Mouse (Mus musculus): Measurements from ENCODE around the gene Lmntd2. TPM values are rescaled to one million over a fixed set of nuclear protein-coding genes. Genes with fewer than 3 reads are reported as not detected.
"Not testable (repeated sequence)": the region's sequence is repeated elsewhere in the genome, so short reads cannot be mapped to it uniquely, and the experiment has no call there.

Gene Lmntd2
- 3.3 and 3.7 TPM in 2 replicates for polyA plus RNA-seq (2016; fragmentation: Nextera tagmentation; extraction: Ambion mirVana)

DNA sequence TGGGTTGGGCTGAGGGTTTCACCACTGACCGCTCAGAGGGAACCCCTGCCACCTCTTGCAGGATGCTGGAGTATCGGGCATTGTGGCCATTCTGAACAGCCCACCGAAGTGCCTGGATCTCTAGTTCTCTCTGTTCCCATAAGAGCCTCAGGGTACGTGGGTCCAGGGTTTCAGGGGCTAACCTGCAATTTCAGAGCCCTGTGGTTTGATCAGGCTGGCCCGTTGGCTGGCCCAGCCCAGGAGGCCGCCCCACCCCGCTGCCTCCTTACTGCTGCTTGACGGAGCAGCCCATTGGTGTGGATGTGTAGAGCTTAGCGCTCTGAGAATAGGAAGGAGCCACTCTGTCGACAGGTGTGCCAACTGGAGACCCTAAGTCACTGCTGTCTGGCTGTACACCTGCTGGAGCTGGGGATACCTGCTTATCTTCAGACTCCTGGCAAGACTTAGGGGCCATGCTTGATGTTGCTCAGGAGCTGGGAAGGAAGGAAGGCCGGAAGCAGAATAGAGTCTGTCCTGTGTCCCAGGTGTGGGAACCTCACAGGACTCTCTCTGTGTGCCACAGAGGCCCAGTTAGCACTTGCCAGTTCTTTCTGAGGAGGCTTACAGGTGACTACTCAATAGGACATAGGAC is at the start of gene Lmntd2:
TSS of gene Lmntd2 (minus strand) at position 476 of the 631 bp plus-strand sequence.
- WGBS: 92% methylated on average over 11 of the region's 11 CpGs
- peak within 1 kb of the TSS; percentile 69 for H3K4me3 ChIP-seq (replicated peaks)
- H3K36me3 ChIP-seq (replicated peaks): peaks cover 17% of the 10 kb centered on the region
- no peaks in the 10 kb centered on the region for H3K9me3 ChIP-seq
- H3K27ac ChIP-seq: peak within 1 kb of the TSS; percentile 95
- peaks cover 27% of the 10 kb centered on the region for H3K4me1 ChIP-seq
- no peak for ATAC-seq (ENCODE audit: low FRiP score)
- peak within 1 kb of the TSS; percentile 96 for H3K4me2 ChIP-seq
- peak within 1 kb of the TSS; percentile 75 for H3K9ac ChIP-seq
- no peaks in the 10 kb centered on the region for H3K27me3 ChIP-seq

DNA sequence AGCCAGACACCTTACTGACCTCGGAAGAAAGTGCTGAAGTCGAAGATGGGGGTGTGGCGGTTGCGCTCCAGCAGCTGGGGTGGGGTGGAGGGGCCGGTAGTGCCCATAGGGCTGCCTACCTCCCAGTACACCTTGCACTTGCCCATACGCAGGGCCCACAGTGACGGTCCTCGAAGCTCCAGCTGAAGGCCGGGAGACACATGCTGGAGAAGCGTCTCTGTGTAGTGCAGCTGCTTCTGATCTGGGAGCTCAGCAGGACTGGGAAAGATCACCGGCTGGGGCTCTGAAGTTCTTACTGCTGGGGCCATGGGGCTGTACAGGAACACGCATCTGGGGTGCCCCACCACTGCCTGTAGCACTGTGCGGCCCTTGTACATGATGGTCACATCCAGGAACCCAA is 49.8 kb upstream of the Lmntd2 start:
- Histone ChIP-seq H3K4me3 (replicated peaks) (no peak overlapping the region), H3K4me1 (peaks cover 15% of the 10 kb centered on the region), H3K27me3 (0 out of 2 replicates have a peak, but pooled peaks cover 2% of the 10 kb centered on the region), H3K36me3 (replicated peaks) (peaks cover 59% of the 10 kb centered on the region), H3K4me2 (no peak overlapping the region), H3K27ac (no peak overlapping the region), H3K9ac (no peak overlapping the region), H3K9me3 (no peaks in the 10 kb centered on the region)
- WGBS: 89% methylated on average over 13 of the region's 13 CpGs
- ATAC-seq (ENCODE audit: low FRiP score): no peak

DNA sequence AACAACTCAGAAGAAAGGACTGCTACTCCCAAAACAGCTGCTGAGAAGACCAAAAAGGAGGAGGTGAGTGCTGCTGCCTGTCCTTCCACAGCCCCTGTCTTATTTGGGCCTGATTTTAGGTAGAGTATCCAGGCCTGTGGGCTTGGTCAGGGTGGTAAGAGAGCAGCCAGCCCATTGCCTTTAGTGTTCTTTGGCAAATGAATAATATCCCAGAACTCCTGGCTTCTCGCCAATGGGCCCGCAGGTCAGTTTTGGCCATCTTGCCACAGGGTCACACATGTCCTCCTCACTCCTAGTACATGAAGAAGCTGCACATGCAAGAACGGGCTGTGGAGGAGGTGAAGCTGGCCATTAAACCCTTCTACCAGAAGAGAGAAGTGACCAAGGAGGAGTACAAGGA is 47.6 kb upstream of the Lmntd2 start:
- H3K4me2 ChIP-seq: no peak overlapping the region
- 93% methylated on average over 3 of the region's 3 CpGs for WGBS
- peaks cover 15% of the 10 kb centered on the region for H3K4me1 ChIP-seq
- H3K27ac ChIP-seq: no peak overlapping the region
- no peak overlapping the region for H3K9ac ChIP-seq
- H3K4me3 ChIP-seq (replicated peaks): no peak overlapping the region
- H3K36me3 ChIP-seq (replicated peaks): peaks cover 81% of the 10 kb centered on the region
- no peaks in the 10 kb centered on the region for H3K9me3 ChIP-seq
- no peak for ATAC-seq (ENCODE audit: low FRiP score)
- H3K27me3 ChIP-seq: no peaks in the 10 kb centered on the region

DNA sequence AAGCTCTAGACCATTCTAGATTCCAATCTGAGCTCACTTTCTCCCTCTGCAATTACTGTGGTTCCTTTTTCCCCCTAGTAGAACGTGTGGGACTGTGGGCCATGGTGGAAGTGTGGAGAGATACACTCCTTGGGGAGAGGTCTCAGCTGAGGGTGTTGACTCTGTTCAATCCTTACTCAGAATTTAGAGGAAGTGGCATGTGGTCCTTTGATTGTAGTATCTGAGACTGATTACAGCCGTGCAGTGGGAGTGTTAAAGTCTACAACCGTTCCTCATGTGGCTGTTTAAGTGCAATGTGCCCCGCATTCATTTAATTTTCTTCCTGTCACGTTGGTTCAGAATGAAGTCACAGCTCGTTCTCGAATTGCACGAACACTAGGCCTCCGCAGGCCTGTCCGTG is 42.3 kb upstream of the Lmntd2 start:
- no peak overlapping the region for H3K9ac ChIP-seq
- WGBS: 91% methylated on average over 10 of the region's 10 CpGs
- no peaks in the 10 kb centered on the region for H3K9me3 ChIP-seq
- no peak overlapping the region for H3K27ac ChIP-seq
- no peaks in the 10 kb centered on the region for H3K27me3 ChIP-seq
- H3K36me3 ChIP-seq (replicated peaks): peaks cover 91% of the 10 kb centered on the region
- H3K4me1 ChIP-seq: no peaks in the 10 kb centered on the region
- no peak overlapping the region for H3K4me3 ChIP-seq (replicated peaks)
- no peak for ATAC-seq (ENCODE audit: low FRiP score)
- no peak overlapping the region for H3K4me2 ChIP-seq

DNA sequence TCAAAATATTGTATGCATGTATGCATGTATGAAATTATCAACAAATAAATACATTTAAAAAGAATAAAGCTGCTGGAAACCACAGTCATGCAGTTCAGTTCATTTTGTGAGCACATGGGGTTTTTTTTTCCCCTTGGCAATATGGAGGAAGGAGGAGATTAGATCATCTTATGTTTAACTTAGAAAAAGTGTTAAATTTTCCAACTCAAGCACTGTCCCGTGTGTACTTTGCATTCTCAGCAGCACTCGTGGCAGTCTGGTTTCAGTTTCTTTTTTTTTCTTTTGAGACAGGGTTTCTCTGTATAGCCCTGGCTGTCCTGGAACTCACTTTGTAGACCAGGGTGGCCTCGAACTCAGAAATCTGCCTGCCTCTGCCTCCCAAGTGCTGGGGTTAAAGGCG is 36.6 kb upstream of the Lmntd2 start:
- 89% methylated on average over 4 of the region's 4 CpGs for WGBS
- not testable (repeated sequence) for H3K4me1 ChIP-seq; H3K9ac ChIP-seq; H3K4me3 ChIP-seq (replicated peaks); H3K27me3 ChIP-seq; H3K9me3 ChIP-seq; H3K27ac ChIP-seq; H3K4me2 ChIP-seq; ATAC-seq (ENCODE audit: low FRiP score)
- peaks cover 92% of the 10 kb centered on the region for H3K36me3 ChIP-seq (replicated peaks)

DNA sequence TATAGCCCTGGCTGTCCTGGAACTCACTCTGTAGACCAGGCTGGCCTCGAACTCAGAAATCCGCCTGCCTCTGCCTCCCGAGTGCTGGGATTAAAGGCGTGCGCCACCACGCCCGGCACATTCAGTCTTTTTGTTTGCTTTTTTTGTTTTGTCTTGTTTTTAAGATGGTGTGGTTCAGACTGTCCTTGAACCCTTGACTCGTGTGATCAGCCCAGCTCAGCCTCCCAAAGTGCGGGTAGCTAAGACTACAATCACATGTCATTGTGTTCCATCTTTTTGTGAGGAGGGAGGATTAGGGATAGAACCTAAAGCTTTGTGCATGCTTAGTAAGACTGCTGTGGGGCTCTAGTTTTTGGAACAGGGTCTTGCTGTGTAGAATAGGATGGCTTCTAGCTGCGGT is 17.7 kb upstream of the Lmntd2 start:
- WGBS: 91% methylated on average over 9 of the region's 10 CpGs
- ATAC-seq (ENCODE audit: low FRiP score): no peak
- peaks cover 58% of the 10 kb centered on the region for H3K36me3 ChIP-seq (replicated peaks)

DNA sequence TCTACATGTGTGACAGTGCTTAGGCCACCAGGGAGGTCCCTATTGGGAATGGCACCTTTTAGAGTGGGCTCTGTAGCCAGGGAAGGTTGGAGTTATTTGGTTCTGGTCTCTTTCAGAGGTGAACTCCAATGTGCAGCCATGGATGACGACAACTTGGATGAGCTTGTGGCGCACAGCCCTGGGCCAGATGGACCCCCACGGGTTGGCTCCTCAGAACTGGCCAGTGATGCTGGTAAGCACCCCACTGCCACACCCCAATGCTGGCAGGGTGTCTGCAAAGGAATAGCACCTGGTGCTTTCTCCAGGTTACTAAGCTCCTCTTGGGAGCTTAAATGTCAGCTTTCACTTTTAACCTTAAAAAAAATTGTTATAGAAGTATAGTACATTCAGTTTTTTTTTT is 17.2 kb upstream of the Lmntd2 start:
- no peak overlapping the region for H3K4me2 ChIP-seq
- H3K4me3 ChIP-seq (replicated peaks): no peak overlapping the region
- H3K27me3 ChIP-seq: no peaks in the 10 kb centered on the region
- H3K36me3 ChIP-seq (replicated peaks): peaks cover 55% of the 10 kb centered on the region
- no peak for ATAC-seq (ENCODE audit: low FRiP score)
- H3K9ac ChIP-seq: no peak overlapping the region
- 93% methylated on average over 3 of the region's 3 CpGs for WGBS
- H3K27ac ChIP-seq: no peak overlapping the region
- H3K9me3 ChIP-seq: no peaks in the 10 kb centered on the region
- peaks cover 24% of the 10 kb centered on the region for H3K4me1 ChIP-seq

More for the DNA sequence above, 17.7 kb upstream of the Lmntd2 start:
- Histone ChIP-seq H3K9ac (no peak overlapping the region), H3K4me3 (replicated peaks) (no peak overlapping the region), H3K9me3 (no peaks in the 10 kb centered on the region), H3K4me2 (no peak overlapping the region), H3K27me3 (no peaks in the 10 kb centered on the region), H3K27ac (no peak overlapping the region), H3K4me1 (peaks cover 24% of the 10 kb centered on the region)

DNA sequence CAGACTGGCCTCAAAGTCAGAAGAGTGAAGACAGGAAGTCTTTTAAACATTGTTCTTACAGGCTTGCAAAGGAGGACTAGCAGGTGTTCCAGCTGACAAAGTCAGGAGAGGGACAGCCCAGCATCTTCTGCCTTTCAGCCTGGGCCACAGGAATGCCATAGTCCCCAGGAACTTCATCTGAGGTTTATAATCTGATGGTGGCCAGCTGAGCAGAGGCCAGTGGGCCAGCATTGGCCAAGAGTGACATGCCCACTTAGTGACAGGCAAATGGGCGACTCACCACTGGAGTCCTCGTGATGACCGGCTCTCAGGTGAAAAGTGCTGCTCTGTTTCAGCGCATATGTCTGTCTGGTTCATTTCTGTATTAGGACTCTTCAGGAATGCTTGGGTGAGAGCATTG is 16.7 kb upstream of the Lmntd2 start:
- Histone ChIP-seq H3K4me1 (peaks cover 24% of the 10 kb centered on the region), H3K9me3 (no peaks in the 10 kb centered on the region), H3K36me3 (replicated peaks) (peaks cover 51% of the 10 kb centered on the region), H3K4me3 (replicated peaks) (peak overlapping the region; percentile 99; the same call in 1 of the 2 replicates), H3K27ac (no peak overlapping the region), H3K9ac (no peak overlapping the region), H3K27me3 (no peaks in the 10 kb centered on the region), H3K4me2 (peak overlapping the region; percentile 95; the same call in 1 of the 2 replicates)
- ATAC-seq (ENCODE audit: low FRiP score): no peak
- 96% methylated on average over 4 of the region's 4 CpGs for WGBS

DNA sequence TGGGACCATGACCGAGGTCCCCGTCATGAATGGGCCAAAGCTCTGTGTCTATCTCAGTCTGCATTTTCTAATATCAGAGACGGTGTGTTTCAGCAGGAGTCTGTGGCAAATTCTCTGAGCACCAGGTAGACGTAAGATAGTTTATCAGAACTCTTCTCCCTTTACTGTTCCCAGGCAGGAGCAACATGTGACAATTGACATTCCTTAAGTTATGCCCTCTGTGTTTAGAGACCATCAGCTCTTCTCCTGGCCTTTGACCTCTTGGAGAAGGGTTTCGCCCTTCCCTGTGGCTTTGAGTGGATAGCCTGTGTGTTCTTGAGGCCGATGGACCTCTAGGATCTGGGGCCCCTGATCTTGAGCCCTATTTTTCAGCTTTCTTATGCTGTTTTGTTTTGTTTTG is 15.8 kb upstream of the Lmntd2 start:
- Histone ChIP-seq H3K4me1 (peaks cover 24% of the 10 kb centered on the region), H3K36me3 (replicated peaks) (peaks cover 43% of the 10 kb centered on the region), H3K27ac (no peak overlapping the region), H3K9ac (peak overlapping the region; percentile 96), H3K27me3 (no peaks in the 10 kb centered on the region), H3K4me2 (peak overlapping the region; percentile 95), H3K4me3 (replicated peaks) (peak overlapping the region; percentile 99), H3K9me3 (no peaks in the 10 kb centered on the region)
- no peak for ATAC-seq (ENCODE audit: low FRiP score)
- WGBS: 72% methylated on average over 6 of the region's 6 CpGs

DNA sequence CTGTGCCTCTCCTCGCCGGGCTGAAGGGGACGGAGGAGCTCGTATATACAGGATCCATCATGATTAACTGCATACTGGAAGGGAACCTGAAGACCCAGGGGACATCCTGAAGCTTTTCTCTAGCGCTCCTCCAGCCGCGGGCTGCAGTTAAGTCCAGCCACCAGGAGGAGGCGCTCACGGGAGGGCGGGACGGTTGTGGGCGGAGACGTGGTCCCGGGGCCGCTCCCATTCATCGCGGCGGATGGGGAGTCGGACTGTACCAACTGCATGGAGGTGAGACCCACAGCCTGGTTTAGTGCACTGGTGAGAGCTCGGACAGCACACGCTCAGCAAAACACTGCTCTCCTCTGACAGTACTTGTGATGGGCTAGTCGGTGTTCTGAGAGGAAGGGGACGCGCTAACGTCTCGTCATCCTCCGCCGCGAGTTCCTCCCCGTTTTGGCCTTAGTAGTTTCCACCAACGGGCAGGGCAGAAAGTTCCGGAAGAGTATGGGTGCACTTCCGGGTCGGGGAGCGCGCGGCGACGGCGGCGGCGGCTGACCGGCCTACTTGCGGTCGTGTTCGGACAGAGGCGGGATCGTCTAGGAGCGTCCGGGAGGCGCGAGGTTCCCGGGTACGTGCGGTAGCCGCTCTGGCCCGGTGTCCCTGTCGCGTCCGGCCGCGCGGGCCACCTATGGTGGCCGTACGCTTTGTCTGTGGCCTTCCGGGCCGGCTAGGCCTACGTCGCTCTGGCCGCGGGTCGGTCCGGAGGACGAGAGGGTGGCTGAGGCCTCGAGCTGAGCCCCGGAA is 14.6 kb upstream of the Lmntd2 start, which contains the start of gene Phrf1:
TSS of gene Phrf1 (plus strand) at position 506 of the 789 bp plus-strand sequence.
- under 1% methylated on average over 76 of the region's 76 CpGs for WGBS
- H3K9ac ChIP-seq: peak within 1 kb of the TSS; percentile 96
- peaks cover 31% of the 10 kb centered on the region for H3K36me3 ChIP-seq (replicated peaks)
- peak; percentile 93 for ATAC-seq (ENCODE audit: low FRiP score)
- no peaks in the 10 kb centered on the region for H3K27me3 ChIP-seq
- peak within 1 kb of the TSS; percentile 95 for H3K4me2 ChIP-seq
- peak within 1 kb of the TSS; percentile 99 for H3K4me3 ChIP-seq (replicated peaks)
- H3K4me1 ChIP-seq: peaks cover 24% of the 10 kb centered on the region
- peak within 1 kb of the TSS; percentile 92 for H3K27ac ChIP-seq
- no peaks in the 10 kb centered on the region for H3K9me3 ChIP-seq

DNA sequence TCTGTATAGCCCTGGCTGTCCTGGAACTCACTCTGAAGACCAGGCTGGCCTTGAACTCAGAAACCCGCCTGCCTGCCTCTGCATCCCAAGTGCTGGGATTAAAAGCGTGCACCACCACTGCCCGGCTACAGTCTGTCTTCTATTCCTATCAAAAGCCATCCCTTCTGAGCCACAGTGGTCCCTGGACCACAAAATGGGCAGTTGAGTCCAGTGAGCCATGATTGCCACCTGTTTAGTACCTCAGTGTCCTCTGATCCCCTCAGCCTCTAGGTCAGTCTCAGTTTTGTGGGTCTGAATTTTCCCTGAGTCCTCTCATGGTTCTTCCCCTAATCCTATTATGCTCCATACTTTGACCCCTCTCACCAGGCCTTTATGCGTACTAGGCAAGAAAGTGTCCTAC is 13.9 kb upstream of the Lmntd2 start:
- peaks cover 25% of the 10 kb centered on the region for H3K4me1 ChIP-seq
- peaks cover 24% of the 10 kb centered on the region for H3K36me3 ChIP-seq (replicated peaks)
- no peak overlapping the region for H3K4me3 ChIP-seq (replicated peaks)
- no peak for ATAC-seq (ENCODE audit: low FRiP score)
- 0 out of 2 replicates have a peak overlapping the region, but pooled peaks have one; percentile 96 for H3K9ac ChIP-seq
- H3K27me3 ChIP-seq: no peaks in the 10 kb centered on the region
- peak overlapping the region; percentile 92 for H3K27ac ChIP-seq
- peak overlapping the region; percentile 95 for H3K4me2 ChIP-seq
- 75% methylated on average over 4 of the region's 4 CpGs for WGBS
- no peaks in the 10 kb centered on the region for H3K9me3 ChIP-seq

DNA sequence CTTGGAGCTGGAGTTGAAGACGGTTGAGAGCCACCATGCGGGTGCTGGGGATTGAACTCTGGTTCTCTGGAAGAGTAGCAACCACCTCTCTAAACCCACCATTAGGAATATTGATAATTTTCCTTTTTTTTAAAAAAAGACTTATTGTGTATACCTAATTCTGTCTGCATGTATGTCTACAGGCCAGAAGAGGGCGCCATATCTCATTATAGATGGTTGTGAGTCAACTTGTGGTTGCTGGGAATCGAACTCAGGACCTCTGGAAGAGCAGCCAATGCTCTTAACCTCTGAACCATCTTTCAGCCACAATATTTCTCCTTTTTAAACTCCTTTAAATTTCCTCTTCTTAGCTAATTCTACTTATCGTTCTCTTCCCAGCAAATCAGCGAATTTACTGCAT is 12.7 kb upstream of the Lmntd2 start:
- Histone ChIP-seq H3K4me3 (replicated peaks) (no peak overlapping the region), H3K4me1 (peaks cover 35% of the 10 kb centered on the region), H3K4me2 (no peak overlapping the region), H3K9ac (no peak overlapping the region), H3K27ac (no peak overlapping the region), H3K36me3 (replicated peaks) (peaks cover 11% of the 10 kb centered on the region), H3K27me3 (no peaks in the 10 kb centered on the region), H3K9me3 (no peaks in the 10 kb centered on the region)
- WGBS: 83% methylated on average over 6 of the region's 6 CpGs
- ATAC-seq (ENCODE audit: low FRiP score): no peak
